Mouse (Mus musculus) embryonic facial prominence, embryonic 12.5 days (tissue): ENCODE measurements around the gene Ppm1g. TPM values are rescaled to one million over a fixed set of nuclear protein-coding genes. Genes with fewer than 3 reads are reported as not detected.

Experiments used
- ATAC-seq: fragments of 200-750 bp; cut with Nextera tagmentation; 2 replicates; pipeline ENCODE4 v1.8.0; 2017; ENCODE audit not compliant: insufficient number of reproducible peaks, insufficient read depth, low FRiP score, low TSS enrichment
- H3K27ac ChIP-seq: fragments of 300-500 bp; sonication (generic); 2 replicates; pipeline ENCODE4 v1.5.1; 2016; ENCODE audit warnings: mild to moderate bottlenecking
- H3K27me3 ChIP-seq: fragments of 300-500 bp; sonication (generic); 2 replicates; pipeline ENCODE4 v1.6.1; 2016; ENCODE audit warnings: mild to moderate bottlenecking, moderate library complexity
- H3K36me3 ChIP-seq: fragments of 300-500 bp; sonication (generic); 2 replicates; pipeline ENCODE4 v1.6.1; 2016; ENCODE audit warnings: mild to moderate bottlenecking
- H3K4me1 ChIP-seq: fragments of 300-500 bp; sonication (generic); 2 replicates; pipeline ENCODE4 v1.6.1; 2016
- H3K4me2 ChIP-seq: fragments of 300-500 bp; sonication (generic); replicated peaks from 2 replicates; pipeline ENCODE4 v1.6.1; 2016; ENCODE audit warnings: mild to moderate bottlenecking, moderate library complexity
- H3K4me3 ChIP-seq: fragments of 300-500 bp; sonication (generic); 2 replicates; pipeline ENCODE4 v1.5.1; 2016; ENCODE audit warnings: mild to moderate bottlenecking
- H3K9ac ChIP-seq: fragments of 300-500 bp; sonication (generic); 2 replicates; pipeline ENCODE4 v1.6.1; 2016; ENCODE audit warnings: mild to moderate bottlenecking, moderate library complexity
- H3K9me3 ChIP-seq: fragments of 300-500 bp; sonication (generic); 2 replicates; pipeline ENCODE4 v1.6.1; 2016; ENCODE audit warnings: mild to moderate bottlenecking, moderate library complexity
- WGBS: fragments of 180-500 bp; shearing (Covaris S2); methylation state at CpG from one replicate; pipeline ENCODE4 v1.1.7; 2016; 5-methylcytosine and 5-hydroxymethylcytosine counted together
- polyA plus RNA-seq: library from polyadenylated mRNA; unstranded; fragments of >200 nt; fragmentation: Nextera tagmentation; extraction: Ambion mirVana; gene quantifications from 2 replicates; pipeline ENCODE4 v1.2.1, GENCODE M21; 2016

The Ppm1g gene
- polyA plus RNA-seq: 144 and 147 TPM in 2 replicates

GRCm38 (mm10) chr5:31220448-31221303, at the start of gene Ppm1g:
TSS of gene Ppm1g (minus strand) at chr5:31220687.
- no peaks in the 10 kb centered on the region for H3K9me3 ChIP-seq
- H3K27me3 ChIP-seq: no peaks in the 10 kb centered on the region
- ATAC-seq: peak; percentile 92
- peak within 1 kb of the TSS; percentile 100 for H3K4me3 ChIP-seq
- H3K4me2 ChIP-seq: peak within 1 kb of the TSS; percentile 82
- H3K9ac ChIP-seq: peak within 1 kb of the TSS; percentile 92
- peak within 1 kb of the TSS; percentile 94 for H3K27ac ChIP-seq
- WGBS: under 1% methylated on average over 70 of the region's 70 CpGs
- H3K4me1 ChIP-seq: peaks cover 6% of the 10 kb centered on the region
- H3K36me3 ChIP-seq: no peaks in the 10 kb centered on the region

- H3K4me3 ChIP-seq: no peak overlapping the region
- H3K4me2 ChIP-seq: no peak overlapping the region
- no peaks in the 10 kb centered on the region for H3K4me1 ChIP-seq
- no peak overlapping the region for H3K9ac ChIP-seq
- WGBS: 78% methylated on average over 6 of the region's 6 CpGs
- no peaks in the 10 kb centered on the region for H3K9me3 ChIP-seq
- no peak overlapping the region for H3K27ac ChIP-seq
- peaks cover 87% of the 10 kb centered on the region for H3K36me3 ChIP-seq
- ATAC-seq: no peak
- H3K27me3 ChIP-seq: no peaks in the 10 kb centered on the region
Measured at GRCm38 (mm10) chr5:31267686-31268085, 47.2 kb upstream of the Ppm1g start.

GRCm38 (mm10) chr5:31266101-31266500, 45.6 kb upstream of the Ppm1g start:
- Histone ChIP-seq H3K4me2 (no peak overlapping the region), H3K4me3 (no peak overlapping the region), H3K36me3 (peaks cover 90% of the 10 kb centered on the region), H3K27me3 (no peaks in the 10 kb centered on the region), H3K4me1 (no peaks in the 10 kb centered on the region), H3K9me3 (no peaks in the 10 kb centered on the region), H3K27ac (no peak overlapping the region), H3K9ac (no peak overlapping the region)
- no peak for ATAC-seq
- WGBS: 86% methylated on average over 7 of the region's 7 CpGs

- no peak for ATAC-seq
- WGBS: 81% methylated on average over 11 of the region's 11 CpGs
- H3K36me3 ChIP-seq: peaks cover 82% of the 10 kb centered on the region
Measured at GRCm38 (mm10) chr5:31257616-31258015, 37.1 kb upstream of the Ppm1g start.

GRCm38 (mm10) chr5:31255971-31256370, 35.5 kb upstream of the Ppm1g start:
- Histone ChIP-seq H3K9ac (no peak overlapping the region), H3K4me2 (no peak overlapping the region), H3K36me3 (peaks cover 80% of the 10 kb centered on the region), H3K27ac (no peak overlapping the region), H3K4me1 (peaks cover 26% of the 10 kb centered on the region), H3K27me3 (no peaks in the 10 kb centered on the region), H3K9me3 (no peaks in the 10 kb centered on the region), H3K4me3 (no peak overlapping the region)
- ATAC-seq: no peak
- WGBS: 91% methylated on average over 2 of the region's 2 CpGs

More at GRCm38 (mm10) chr5:31257616-31258015, 37.1 kb upstream of the Ppm1g start:
- H3K9ac ChIP-seq: no peak overlapping the region
- peaks cover 9% of the 10 kb centered on the region for H3K4me1 ChIP-seq
- H3K27me3 ChIP-seq: no peaks in the 10 kb centered on the region
- no peak overlapping the region for H3K4me2 ChIP-seq
- H3K4me3 ChIP-seq: no peak overlapping the region
- no peak overlapping the region for H3K27ac ChIP-seq
- H3K9me3 ChIP-seq: no peaks in the 10 kb centered on the region

- Histone ChIP-seq H3K27me3 (no peaks in the 10 kb centered on the region), H3K27ac (no peak overlapping the region), H3K4me3 (no peak overlapping the region), H3K4me1 (peaks cover 32% of the 10 kb centered on the region), H3K9me3 (no peaks in the 10 kb centered on the region), H3K36me3 (peaks cover 80% of the 10 kb centered on the region), H3K4me2 (no peak overlapping the region), H3K9ac (no peak overlapping the region)
- ATAC-seq: no peak
- WGBS: 85% methylated on average over 2 of the region's 2 CpGs
Measured at GRCm38 (mm10) chr5:31255381-31255780, 34.9 kb upstream of the Ppm1g start.

GRCm38 (mm10) chr5:31254901-31255300, 34.4 kb upstream of the Ppm1g start:
- H3K4me2 ChIP-seq: no peak overlapping the region
- H3K4me1 ChIP-seq: peaks cover 32% of the 10 kb centered on the region
- no peak overlapping the region for H3K9ac ChIP-seq
- no peak overlapping the region for H3K27ac ChIP-seq
- 90% methylated on average over 8 of the region's 8 CpGs for WGBS
- no peaks in the 10 kb centered on the region for H3K27me3 ChIP-seq
- H3K4me3 ChIP-seq: no peak overlapping the region
- H3K36me3 ChIP-seq: peaks cover 80% of the 10 kb centered on the region
- no peaks in the 10 kb centered on the region for H3K9me3 ChIP-seq
- ATAC-seq: no peak

GRCm38 (mm10) chr5:31254452-31254851, 34.0 kb upstream of the Ppm1g start:
- Histone ChIP-seq H3K4me1 (peaks cover 32% of the 10 kb centered on the region), H3K9me3 (no peaks in the 10 kb centered on the region), H3K4me2 (no peak overlapping the region), H3K4me3 (no peak overlapping the region), H3K36me3 (peaks cover 80% of the 10 kb centered on the region), H3K27ac (no peak overlapping the region), H3K9ac (no peak overlapping the region), H3K27me3 (no peaks in the 10 kb centered on the region)
- no peak for ATAC-seq
- 89% methylated on average over 7 of the region's 7 CpGs for WGBS

- Histone ChIP-seq H3K9me3 (no peaks in the 10 kb centered on the region), H3K9ac (no peak overlapping the region), H3K27ac (no peak overlapping the region), H3K4me3 (no peak overlapping the region; the same call in 1 of the 2 replicates), H3K4me1 (peaks cover 32% of the 10 kb centered on the region), H3K27me3 (no peaks in the 10 kb centered on the region), H3K36me3 (peaks cover 81% of the 10 kb centered on the region), H3K4me2 (no peak overlapping the region)
- 92% methylated on average over 8 of the region's 8 CpGs for WGBS
- ATAC-seq: no peak
Measured at GRCm38 (mm10) chr5:31253806-31254205, 33.3 kb upstream of the Ppm1g start.

- Histone ChIP-seq H3K27me3 (no peaks in the 10 kb centered on the region), H3K4me3 (no peak overlapping the region; the same call in 1 of the 2 replicates), H3K4me2 (peak overlapping the region; percentile 49), H3K36me3 (peaks cover 85% of the 10 kb centered on the region), H3K9ac (no peak overlapping the region), H3K27ac (peak overlapping the region; percentile 72), H3K9me3 (no peaks in the 10 kb centered on the region), H3K4me1 (peaks cover 32% of the 10 kb centered on the region)
- ATAC-seq: peak; percentile 29; the same call in 1 of the 2 replicates
- 42% methylated on average over 16 of the region's 16 CpGs for WGBS
Measured at GRCm38 (mm10) chr5:31252795-31253545, 32.5 kb upstream of the Ppm1g start.

GRCm38 (mm10) chr5:31252151-31252550, 31.7 kb upstream of the Ppm1g start:
- Histone ChIP-seq H3K9ac (no peak overlapping the region), H3K4me3 (peak overlapping the region; percentile 31)

More at GRCm38 (mm10) chr5:31252151-31252550, 31.7 kb upstream of the Ppm1g start:
- WGBS: 52% methylated on average over 10 of the region's 10 CpGs
- H3K27me3 ChIP-seq: no peaks in the 10 kb centered on the region
- H3K4me1 ChIP-seq: peaks cover 32% of the 10 kb centered on the region
- peak overlapping the region; percentile 49 for H3K4me2 ChIP-seq
- H3K9me3 ChIP-seq: no peaks in the 10 kb centered on the region
- peaks cover 85% of the 10 kb centered on the region for H3K36me3 ChIP-seq
- no peak for ATAC-seq
- H3K27ac ChIP-seq: peak overlapping the region; percentile 70
